Mouse (Mus musculus): Measurements from ENCODE around the gene Phf1. TPM values are rescaled to one million over a fixed set of nuclear protein-coding genes. Genes with fewer than 3 reads are reported as not detected.
A peak's percentile ranks its signal among the peaks of the same experiment; 100 is the strongest.

The Phf1 gene
- polyA plus RNA-seq (2015; fragmentation: Nextera tagmentation; extraction: Ambion mirVana), result 8.8 and 9.8 TPM in 2 replicates

DNA sequence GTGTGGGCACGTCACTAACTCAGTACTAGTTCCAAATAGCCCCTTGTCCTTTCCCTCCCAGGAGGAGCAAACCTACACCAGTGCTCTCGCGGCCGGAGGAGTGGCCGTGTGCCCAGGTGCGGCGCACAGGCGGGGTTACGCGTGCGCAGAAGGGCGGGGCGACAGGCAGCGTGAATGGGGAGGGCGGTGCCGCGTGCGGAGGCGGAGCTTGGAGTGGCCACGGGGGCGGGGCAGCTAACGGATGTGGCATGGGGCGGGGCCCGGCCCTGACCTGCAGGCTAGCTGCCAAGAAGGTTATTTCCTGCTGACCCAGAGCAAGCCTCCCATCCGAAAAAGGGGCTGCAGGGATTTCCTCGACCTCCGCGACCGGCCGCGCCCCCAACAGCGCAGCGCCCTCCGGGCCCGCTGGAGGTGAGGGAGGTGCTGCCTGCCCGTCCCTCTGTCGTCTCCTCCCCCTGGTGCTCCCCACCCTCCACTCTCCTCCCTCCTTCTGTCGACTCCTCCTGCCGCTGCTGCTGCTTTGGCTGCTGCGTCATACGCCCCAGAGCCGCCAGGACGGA lies at the start of gene Phf1:
Phf1 (plus strand) TSS at position 214 of the 560 bp plus-strand sequence.
- H3K9me3 ChIP-seq (replicated peaks; ENCODE audit: low read length), result no peaks in the 10 kb centered on the region
- WGBS, result under 1% methylated on average over 27 of the region's 43 CpGs
- peaks cover 14% of the 10 kb centered on the region for H3K36me3 ChIP-seq (ENCODE audit: insufficient read depth, low read length)
- peak within 1 kb of the TSS; percentile 80 for H3K27ac ChIP-seq
- peak within 1 kb of the TSS; percentile 78 for H3K9ac ChIP-seq (ENCODE audit: low read depth, low read length)
- H3K27me3 ChIP-seq (ENCODE audit: insufficient read depth, low read length), result no peaks in the 10 kb centered on the region
- H3K4me2 ChIP-seq (ENCODE audit: low read length), result peak within 1 kb of the TSS; percentile 97
- peaks cover 10% of the 10 kb centered on the region; the same call in 1 of the 2 replicates for H3K4me1 ChIP-seq (replicated peaks; ENCODE audit: insufficient read depth, low read length)
- peak; percentile 23; the same call in 1 of the 2 replicates for TF ChIP-seq CTCF (IDR thresholded peaks at IDR 0.05; ENCODE audit: low read depth)
- peak; percentile 79 for ATAC-seq (replicated peaks; ENCODE audit: low FRiP score, low read depth)
- H3K4me3 ChIP-seq (replicated peaks; ENCODE audit: low read depth, low read length), result peak within 1 kb of the TSS; percentile 82
- peak; percentile 96 for DNase-seq (ENCODE audit: low spot score)

DNA sequence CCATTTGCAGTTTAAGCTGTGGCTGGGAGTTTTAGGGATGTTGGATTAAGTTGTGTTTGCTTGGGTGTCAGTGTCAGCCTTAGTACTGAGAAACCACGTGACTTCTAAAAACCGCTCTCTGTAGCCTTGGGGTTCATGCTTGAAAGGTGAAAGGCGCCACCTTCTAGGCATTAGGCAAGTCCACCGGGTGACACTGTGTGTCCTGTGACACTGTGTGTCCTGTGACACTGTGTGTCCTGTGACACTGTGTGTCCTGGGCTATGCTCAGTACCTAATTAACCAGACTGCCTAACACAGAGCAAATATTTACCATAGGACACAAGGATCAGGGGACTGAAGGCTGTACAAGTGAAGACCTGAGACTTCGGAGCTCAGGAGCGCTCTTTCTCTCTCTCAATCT lies 49.3 kb upstream of the Phf1 start:
- Histone ChIP-seq H3K4me3 (replicated peaks; ENCODE audit: low read depth, low read length) (no peak overlapping the region), H3K4me2 (ENCODE audit: low read length) (no peak overlapping the region), H3K27me3 (ENCODE audit: insufficient read depth, low read length) (no peaks in the 10 kb centered on the region), H3K36me3 (ENCODE audit: insufficient read depth, low read length) (no peaks in the 10 kb centered on the region), H3K9me3 (replicated peaks; ENCODE audit: low read length) (no peaks in the 10 kb centered on the region), H3K4me1 (replicated peaks; ENCODE audit: insufficient read depth, low read length) (no peaks in the 10 kb centered on the region), H3K9ac (ENCODE audit: low read depth, low read length) (no peak overlapping the region), H3K27ac (no peak overlapping the region)
- DNase-seq (ENCODE audit: low spot score), result no peak
- TF ChIP-seq CTCF (IDR thresholded peaks at IDR 0.05; ENCODE audit: low read depth), result no peak
- ATAC-seq (replicated peaks; ENCODE audit: low FRiP score, low read depth), result no peak
- 69% methylated on average over 6 of the region's 6 CpGs for WGBS

DNA sequence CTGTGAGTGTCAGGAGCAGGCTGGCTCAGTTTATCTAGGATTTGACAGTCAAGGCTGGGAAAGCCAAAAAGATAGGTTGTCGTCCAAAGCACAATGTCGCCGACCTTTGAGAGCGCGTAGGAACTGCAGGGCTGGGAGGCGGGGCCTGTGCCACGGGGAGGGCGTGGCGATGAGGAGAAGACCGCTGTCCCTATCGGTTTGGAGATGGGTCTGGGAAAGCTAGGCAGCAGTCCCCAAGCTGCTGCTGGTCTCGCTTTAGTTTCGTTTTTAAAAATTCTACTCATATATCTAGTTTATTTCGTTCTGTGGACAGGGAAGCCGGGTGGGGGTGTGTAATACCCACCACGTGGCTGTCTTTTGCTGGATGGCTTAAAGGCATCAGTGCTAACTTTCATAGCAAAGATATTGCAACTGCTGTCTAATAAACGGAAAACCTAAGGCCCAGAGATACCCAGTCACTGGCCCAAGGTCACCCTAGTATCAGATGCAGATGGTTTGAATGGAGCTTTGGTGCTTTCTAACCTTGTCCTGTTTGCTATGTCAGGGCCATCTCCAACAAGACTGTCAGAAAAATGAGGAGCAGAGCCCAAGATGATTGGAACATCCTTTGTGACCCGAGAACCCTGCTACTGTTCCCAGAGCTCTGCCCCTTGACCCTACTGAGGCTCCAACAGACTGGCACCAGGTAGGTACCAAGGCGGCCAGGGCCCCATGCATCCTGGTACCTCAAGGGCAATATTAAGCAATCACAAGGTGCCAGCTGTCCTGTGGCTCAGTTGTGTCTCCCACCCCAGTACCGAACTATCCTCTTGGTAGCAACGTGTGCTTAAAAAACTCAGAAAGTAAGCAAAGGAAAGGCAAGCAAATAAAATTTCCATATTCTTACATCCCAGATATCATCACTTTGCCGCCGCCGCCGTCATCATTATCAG lies 47.6 kb upstream of the Phf1 start:
- DNase-seq (ENCODE audit: low spot score), result peak; percentile 89

DNA sequence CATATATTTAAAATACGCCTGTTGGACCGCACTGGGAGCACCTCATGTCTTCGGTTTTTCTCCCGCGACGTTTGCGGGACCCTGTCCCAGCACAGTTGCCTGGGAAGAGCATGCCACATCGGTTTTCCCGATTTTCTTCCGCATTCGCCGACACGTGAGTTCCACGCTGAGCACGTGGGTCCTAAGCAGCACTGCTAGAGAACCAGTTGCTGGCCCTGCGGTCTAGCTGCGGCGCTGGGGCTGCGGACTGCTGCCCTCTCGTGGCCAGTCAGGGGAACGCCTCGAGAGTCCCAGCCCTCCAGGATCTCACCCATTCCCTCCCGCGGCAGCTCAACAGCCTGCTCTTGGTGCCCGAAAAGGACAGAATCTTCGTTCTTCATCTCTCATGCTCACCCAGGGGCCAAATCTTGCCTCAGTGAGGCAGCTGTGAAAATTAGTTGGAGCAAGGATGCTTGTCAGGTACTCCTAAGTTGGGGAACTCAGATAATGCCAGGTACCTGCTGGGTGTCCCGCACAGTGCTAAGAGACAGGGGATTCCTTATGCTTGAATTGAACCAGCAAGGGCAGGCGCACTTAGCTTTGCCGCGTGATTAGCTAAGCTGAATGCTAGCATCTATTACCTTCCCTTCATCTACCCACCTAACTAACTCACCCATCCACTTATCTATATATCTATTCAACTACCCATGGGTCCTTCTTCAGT lies 46.7 kb upstream of the Phf1 start:
- 8% methylated on average over 30 of the region's 30 CpGs for WGBS
- ATAC-seq (replicated peaks; ENCODE audit: low FRiP score, low read depth) (peak; percentile 78), DNase-seq (ENCODE audit: low spot score) (peak; percentile 91)
- peak overlapping the region; percentile 66 for H3K4me2 ChIP-seq (ENCODE audit: low read length)
- no peak overlapping the region for H3K27ac ChIP-seq
- no peak overlapping the region for H3K9ac ChIP-seq (ENCODE audit: low read depth, low read length)
- H3K9me3 ChIP-seq (replicated peaks; ENCODE audit: low read length), result no peaks in the 10 kb centered on the region
- H3K4me1 ChIP-seq (replicated peaks; ENCODE audit: insufficient read depth, low read length), result no peaks in the 10 kb centered on the region
- no peaks in the 10 kb centered on the region for H3K27me3 ChIP-seq (ENCODE audit: insufficient read depth, low read length)
- H3K4me3 ChIP-seq (replicated peaks; ENCODE audit: low read depth, low read length), result peak overlapping the region; percentile 27
- TF ChIP-seq CTCF (IDR thresholded peaks at IDR 0.05; ENCODE audit: low read depth), result peak; percentile 100
- no peaks in the 10 kb centered on the region for H3K36me3 ChIP-seq (ENCODE audit: insufficient read depth, low read length)

More for the DNA sequence above, 47.6 kb upstream of the Phf1 start:
- ATAC-seq (replicated peaks; ENCODE audit: low FRiP score, low read depth), result peak; percentile 60
- H3K4me1 ChIP-seq (replicated peaks; ENCODE audit: insufficient read depth, low read length), result no peaks in the 10 kb centered on the region
- H3K9ac ChIP-seq (ENCODE audit: low read depth, low read length), result peak overlapping the region; percentile 36
- H3K4me2 ChIP-seq (ENCODE audit: low read length), result peak overlapping the region; percentile 66
- peak overlapping the region; percentile 27 for H3K4me3 ChIP-seq (replicated peaks; ENCODE audit: low read depth, low read length)
- no peaks in the 10 kb centered on the region for H3K9me3 ChIP-seq (replicated peaks; ENCODE audit: low read length)
- peak; percentile 57 for TF ChIP-seq CTCF (IDR thresholded peaks at IDR 0.05; ENCODE audit: low read depth)
- 21% methylated on average over 25 of the region's 25 CpGs for WGBS
- H3K36me3 ChIP-seq (ENCODE audit: insufficient read depth, low read length), result no peaks in the 10 kb centered on the region
- H3K27me3 ChIP-seq (ENCODE audit: insufficient read depth, low read length), result no peaks in the 10 kb centered on the region
- H3K27ac ChIP-seq, result no peak overlapping the region

DNA sequence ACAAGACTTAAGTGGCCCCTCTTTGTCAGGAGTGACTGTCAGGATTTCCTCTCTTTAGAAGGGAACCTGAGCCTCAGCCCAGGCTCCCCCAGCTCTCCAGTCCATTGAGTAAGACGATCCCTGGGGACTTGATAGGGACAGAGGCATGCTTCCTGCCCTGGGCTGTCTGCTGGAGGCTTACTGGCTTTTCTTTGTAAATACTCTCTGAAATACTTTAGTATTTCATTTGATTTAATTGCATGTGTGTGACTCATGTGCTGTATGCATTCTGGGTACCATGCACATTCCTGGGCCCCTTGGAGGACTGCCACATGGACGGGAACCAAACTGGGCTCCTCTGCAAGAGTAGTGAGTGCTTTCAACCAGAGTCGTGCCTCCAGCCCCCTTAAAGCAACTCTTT lies 44.9 kb upstream of the Phf1 start:
- Histone ChIP-seq H3K4me1 (replicated peaks; ENCODE audit: insufficient read depth, low read length) (no peaks in the 10 kb centered on the region), H3K36me3 (ENCODE audit: insufficient read depth, low read length) (no peaks in the 10 kb centered on the region), H3K9me3 (replicated peaks; ENCODE audit: low read length) (no peaks in the 10 kb centered on the region), H3K4me2 (ENCODE audit: low read length) (no peak overlapping the region), H3K27ac (no peak overlapping the region), H3K27me3 (ENCODE audit: insufficient read depth, low read length) (no peaks in the 10 kb centered on the region), H3K9ac (ENCODE audit: low read depth, low read length) (no peak overlapping the region), H3K4me3 (replicated peaks; ENCODE audit: low read depth, low read length) (no peak overlapping the region)
- 17% methylated on average over 3 of the region's 3 CpGs for WGBS
- DNase-seq (ENCODE audit: low spot score) (peak; percentile 57), ATAC-seq (replicated peaks; ENCODE audit: low FRiP score, low read depth) (no peak)
- no peak for TF ChIP-seq CTCF (IDR thresholded peaks at IDR 0.05; ENCODE audit: low read depth)

Data from kidney, postnatal 0 days (tissue).